Mouse (Mus musculus): ENCODE data around the gene Gabrb1.

Gene Gabrb1

DNA sequence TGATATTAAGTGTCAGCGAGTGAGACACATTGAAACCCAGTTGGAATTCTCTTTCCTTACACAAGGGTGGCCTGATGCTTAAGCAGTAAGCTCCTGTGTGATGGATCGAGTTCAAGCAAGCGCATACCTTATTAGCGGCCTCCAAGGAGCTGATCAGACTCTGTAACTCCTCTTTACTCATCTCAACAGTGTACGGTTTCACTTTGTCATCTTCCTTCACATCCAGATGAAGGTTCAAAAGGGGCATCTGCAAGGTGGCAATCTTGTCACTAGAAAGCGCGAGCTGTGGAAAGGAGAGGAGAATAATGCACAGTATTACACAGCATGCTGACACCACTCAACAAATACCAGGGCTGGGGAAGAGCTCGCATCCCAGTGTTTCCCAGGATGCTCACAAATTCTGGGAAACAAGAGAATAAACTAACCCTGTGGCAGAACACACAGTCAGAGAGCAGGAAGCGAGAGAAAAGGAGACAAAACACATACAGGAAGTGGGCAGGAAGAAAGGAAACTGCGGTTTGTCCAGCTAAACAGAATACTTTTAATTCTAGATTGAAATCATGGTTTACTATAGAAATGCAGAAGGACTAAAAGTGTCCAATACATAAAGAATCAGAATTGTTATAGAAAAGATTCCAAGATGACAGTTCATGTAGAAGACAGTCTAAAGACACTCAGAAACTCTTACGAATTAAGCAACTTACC, 503.0 kb downstream of the Gabrb1 start:
- no peak for DNase-seq (ENCODE audit: low read depth)

DNA sequence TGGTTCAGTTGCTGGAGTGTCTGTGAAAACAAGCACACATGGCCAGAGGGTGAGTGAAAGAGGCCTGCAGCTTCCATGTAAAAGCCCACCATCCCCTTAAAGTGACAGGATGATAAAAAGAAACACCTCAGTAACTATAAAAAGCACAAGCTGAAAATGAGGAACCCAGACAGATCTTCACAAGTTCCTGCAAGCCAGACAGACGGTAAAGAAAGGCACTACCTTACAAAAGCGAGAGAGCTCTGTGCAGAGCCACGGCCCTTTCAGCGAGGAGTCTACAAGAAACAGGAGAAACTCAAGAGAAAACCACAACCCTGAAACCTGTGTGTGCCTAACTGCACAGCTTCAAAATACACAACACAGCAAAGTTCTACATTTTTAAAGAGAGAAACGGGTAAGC, 504.9 kb downstream of the Gabrb1 start:
- DNase-seq (ENCODE audit: low read depth), result no peak

DNA sequence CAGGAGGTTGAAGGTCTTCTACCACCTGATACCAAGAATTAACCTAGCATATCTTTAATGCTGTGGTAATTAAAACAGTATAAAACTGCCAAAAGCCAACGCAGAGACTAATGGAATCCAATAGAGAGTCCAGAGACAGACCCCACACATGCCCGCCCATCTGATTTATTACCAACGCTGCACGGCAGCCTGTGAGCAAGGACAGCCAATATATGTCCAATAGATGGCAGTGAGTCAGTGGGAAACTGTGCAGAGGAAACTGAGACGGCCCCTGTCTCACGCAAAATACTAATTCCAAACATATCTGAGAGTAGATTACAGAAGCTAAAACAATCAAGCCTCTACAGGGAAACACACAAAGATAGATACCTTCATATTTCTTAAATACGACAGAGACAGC, 506.5 kb downstream of the Gabrb1 start:
- no peak for DNase-seq (ENCODE audit: low read depth)

DNA sequence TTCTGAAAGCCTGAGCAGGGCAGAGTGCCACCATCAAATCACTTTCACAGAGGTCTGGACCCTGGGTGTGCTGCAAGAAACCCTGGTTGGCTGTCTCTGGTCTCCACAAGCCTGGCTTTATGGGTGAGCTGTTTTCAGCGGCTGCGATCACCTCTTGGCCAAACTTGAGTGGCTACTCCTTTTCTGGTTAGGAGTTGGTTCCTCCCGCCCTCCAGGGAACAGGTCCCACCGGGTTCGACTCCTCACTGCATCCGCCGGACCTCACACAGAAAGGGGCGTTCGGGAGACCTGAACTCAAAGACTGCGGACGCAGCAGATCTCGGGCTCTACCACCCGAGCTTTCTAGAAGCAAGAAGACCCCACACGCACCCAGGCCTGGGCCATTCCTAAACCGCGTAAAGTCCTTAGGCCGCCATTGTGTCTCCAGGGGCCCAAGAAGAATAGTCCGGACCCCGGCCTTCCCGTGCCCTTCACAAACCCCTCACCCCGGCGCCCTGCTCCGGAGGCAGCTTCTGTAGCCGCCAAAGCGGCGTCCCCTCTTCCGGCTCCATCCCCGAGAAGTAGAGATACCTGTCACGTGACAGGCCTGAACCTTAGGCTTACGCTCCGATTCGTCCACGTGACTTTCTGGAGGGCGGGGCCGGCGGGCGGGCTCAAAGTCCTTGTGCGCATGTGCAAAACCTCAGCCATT, 509.8 kb downstream of the Gabrb1 start, which contains the start of gene Commd8:
Gene Commd8 (minus strand): TSS at position 596 of the 691 bp plus-strand sequence.
- peak; percentile 86 for DNase-seq (ENCODE audit: low read depth)

DNA sequence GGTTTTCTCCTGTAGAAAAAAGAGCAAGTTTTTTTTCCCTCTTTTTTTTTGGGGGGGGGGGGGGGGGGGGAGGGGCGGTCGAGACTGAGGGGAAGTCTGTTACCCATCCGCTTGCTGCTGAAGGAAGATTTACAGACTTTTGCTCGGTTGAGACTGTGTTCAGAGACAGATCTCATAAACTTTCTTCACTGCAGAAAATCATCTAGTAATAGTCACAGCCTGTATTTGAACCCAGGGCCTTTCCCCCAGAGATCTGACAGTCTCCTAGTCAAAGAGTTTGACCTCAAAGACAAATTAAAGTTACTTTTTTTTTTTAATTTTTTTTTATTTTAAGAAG, 510.3 kb downstream of the Gabrb1 start:
- DNase-seq (ENCODE audit: low read depth), result no peak

DNA sequence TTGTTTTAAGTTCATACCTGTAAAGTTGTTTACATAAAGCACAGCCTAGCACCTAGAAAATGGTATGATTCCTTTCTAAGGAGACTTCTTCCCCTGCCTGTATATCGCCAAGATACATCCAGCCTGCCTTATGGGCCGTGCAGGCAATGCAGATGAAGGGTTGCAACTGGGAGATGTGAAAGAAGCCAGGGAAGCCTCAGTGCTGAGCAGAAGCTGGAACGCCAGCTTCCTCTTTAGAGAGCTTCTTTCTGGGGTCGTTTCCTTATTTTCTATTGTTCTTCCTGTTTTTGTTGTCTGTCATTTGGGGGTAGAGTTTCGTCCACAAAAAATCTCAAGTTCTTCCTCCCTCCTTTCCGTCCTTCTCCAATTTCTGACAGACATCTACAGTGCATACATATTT, 512.2 kb downstream of the Gabrb1 start:
- no peak for DNase-seq (ENCODE audit: low read depth)

DNA sequence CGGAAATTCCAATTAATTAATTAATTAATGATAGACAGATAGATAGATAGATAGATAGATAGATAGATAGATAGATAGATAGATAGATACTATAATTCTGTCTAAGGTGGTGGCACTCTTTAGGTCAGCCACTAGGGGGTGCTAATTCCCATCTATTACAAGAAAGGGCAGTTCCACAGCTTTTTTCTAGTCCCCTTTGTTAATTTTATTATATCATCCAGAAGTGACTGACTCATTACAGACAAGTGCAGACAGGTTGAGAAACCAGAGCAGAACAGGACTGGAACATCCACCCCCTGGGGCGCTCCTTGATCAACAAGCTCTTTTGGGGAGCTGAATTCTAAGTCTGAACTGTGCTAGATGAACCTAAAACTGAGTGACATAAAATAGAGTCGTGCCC, 514.8 kb downstream of the Gabrb1 start:
- DNase-seq (ENCODE audit: low read depth), result no peak

DNA sequence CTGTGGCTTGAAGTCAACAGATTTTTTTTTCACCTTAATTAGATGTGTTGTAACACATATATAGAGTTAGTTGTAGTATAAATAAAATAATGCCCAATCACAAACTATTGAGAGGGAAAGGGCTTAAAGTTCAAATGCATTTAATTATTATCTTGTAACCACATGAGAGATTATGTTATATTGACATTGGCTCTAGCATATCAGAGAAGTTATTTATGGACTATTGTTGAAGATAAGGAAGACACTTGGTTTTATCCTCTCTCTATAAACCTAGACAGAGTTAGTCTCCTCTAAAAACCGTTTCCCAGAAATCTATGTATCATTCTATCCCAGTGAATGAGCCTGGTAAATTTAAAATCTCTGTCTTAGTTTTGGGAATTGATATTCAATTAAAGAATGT, 515.6 kb downstream of the Gabrb1 start:
- DNase-seq (ENCODE audit: low read depth), result no peak

DNA sequence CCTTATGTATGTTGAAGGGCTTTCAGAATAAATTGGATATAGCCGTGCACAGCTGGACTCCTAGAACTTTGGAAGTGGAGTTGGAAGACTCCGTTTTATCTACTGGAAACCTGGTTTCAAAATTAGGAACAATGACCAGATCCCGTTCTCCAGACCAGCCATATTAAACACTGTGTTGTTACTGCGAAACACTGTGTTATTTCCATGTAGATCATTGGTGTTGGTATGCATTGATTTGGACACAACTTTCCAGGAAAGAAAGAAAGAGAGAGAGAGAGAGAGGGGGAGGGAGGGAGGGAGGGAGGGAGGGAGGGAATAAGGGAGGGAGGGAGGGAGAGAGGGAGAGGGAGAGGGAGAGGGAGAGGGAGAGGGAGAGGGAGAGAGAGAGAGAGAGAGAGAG, 517.1 kb downstream of the Gabrb1 start:
- DNase-seq (ENCODE audit: low read depth), result no peak

DNA sequence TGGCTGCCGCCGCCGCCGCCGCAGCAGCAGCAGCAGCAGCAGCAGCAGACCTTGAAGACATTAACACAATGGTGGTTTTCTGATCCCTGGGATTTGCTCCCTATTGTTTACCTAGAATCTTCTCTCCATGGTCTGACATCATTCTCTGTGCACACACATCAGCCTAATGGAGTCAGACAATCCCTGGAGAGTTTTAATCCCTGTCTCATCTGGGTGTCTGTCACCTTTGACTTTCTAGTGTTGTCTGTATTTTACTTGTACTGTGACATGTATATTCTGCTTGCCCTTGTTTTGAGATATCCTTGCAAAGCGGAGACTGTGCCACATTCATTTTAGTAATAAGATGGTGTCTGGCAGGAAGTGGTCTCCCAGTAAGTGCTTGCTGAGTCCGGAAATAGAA, 517.6 kb downstream of the Gabrb1 start:
- no peak for DNase-seq (ENCODE audit: low read depth)

DNA sequence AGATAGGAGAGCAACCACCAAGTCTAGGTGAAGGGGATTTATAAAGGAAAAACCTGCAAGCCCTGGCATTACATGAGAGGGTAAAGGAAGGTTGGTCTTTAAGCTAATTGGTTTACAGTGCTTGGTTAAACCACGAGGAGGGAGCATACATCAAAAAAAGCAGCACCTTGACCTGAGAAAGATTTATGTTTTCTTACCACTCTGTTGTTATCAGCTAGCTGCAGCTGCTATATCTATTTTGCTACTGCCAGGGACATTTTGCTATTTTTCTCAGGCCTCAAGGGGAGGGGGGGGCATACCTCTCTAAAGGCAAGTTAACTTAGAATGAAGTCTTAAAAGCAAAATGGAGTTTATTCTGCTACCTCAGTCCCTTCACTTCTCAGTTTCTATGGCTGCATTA, 523.3 kb downstream of the Gabrb1 start:
- DNase-seq (ENCODE audit: low read depth), result no peak

DNA sequence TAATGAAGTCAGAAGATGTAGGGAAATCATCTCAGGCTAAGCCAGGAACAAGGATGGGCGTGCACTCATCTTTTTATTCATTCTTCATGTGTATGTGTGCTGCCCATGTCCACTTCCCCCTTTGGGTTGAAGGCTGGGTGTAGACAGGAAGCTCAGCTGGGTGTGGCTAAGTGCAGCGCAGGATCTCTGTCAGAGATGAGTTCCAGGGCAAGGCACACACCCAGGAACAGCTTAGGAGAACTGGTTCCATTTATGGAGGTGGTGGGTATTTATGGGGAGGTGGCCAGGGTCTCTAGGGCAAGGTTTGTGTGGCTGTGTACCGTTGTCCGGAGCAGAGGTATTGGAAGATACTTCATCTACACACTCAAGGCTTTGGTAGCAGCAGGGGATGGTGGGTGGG, 524.9 kb downstream of the Gabrb1 start:
- no peak for DNase-seq (ENCODE audit: low read depth)

DNA sequence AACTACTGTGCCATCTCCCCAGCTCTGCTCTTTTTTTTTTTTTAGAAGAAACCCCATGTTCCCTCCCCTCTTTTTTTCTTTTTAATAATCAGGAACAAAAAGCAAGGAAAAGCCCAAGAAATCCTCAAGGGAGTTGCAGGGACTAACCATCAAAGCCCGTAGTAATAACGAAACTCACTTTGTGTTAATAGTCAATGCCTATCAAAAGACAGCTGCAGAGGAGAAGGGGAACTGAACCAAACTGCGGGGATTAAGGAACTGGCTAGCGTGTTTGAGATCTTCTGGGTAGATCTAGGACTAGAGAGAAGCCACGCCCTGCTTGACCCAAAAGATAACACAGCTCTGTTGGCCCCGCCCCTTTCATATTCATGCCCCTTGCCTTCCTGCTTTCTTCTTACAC, 526.0 kb downstream of the Gabrb1 start:
- no peak for DNase-seq (ENCODE audit: low read depth)

DNA sequence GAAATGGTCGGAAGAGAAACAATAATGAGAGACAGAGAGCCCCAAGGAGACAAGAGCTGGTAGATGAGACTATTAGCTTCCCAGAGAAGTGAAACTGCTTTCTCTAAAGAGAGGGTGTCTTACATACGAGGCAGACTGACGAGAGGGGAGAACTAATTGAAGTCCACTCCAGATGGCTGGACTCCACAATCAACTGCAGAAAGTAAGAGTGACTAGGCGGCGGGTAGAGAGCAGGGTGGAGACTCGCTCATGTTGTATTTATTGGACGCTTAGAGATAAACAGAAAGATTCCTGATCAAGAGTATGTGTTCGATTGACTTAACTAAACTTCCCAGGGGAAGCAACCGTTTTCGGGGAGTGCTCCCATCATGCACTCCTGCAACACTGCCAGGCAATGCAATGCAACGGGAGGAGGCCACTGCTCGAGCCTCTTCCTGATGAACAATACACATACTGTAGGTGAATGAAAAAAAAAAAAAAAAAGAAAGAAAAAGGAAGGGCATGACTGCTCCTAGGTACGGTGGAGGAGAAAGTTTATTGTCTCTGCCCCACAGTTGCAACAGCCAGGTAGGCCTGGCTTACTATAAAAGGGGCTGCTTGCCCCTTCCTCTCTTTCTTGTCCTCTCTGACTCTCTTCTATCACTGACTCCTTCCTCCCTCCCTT, 526.7 kb downstream of the Gabrb1 start:
- no peak for DNase-seq (ENCODE audit: low read depth)

DNA sequence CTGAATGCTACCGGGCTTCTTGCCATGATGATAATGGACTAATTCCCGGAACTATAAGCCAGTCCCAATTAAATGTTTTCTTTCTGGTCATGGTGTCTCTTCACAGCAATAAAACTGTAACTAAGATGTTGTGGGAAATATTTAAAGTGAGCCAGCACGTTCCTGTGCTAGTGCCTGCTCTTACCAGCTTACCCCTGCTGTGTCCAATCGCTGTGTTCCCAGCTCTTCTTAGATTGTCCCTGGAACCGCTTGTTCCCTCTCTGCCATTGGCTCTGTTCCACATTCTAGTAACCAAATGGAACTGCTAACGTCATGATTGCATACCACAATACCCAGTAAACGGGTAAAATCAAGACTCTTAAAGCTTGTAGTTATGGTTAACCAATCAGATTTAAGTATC, 533.2 kb downstream of the Gabrb1 start:
- DNase-seq (ENCODE audit: low read depth), result no peak

DNA sequence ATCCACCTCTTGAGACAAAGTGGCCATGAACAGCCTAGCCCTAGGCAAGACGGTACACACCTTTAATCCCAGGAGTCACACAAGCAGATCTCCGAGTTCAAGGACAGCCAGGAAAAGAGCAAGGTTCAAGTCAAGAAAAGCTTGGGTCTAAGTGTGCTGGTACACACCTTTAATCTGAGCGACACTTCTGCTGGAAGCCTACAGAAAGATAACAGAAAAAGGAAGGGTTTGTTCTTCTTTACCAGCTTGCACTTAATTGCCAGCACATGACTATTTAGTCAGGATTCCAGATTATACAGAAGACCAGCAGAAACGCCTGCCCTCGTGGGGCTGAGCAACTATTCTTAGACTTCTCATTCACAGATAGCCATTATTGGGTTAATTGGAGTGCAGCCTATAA, 534.0 kb downstream of the Gabrb1 start:
- DNase-seq (ENCODE audit: low read depth), result no peak

DNA sequence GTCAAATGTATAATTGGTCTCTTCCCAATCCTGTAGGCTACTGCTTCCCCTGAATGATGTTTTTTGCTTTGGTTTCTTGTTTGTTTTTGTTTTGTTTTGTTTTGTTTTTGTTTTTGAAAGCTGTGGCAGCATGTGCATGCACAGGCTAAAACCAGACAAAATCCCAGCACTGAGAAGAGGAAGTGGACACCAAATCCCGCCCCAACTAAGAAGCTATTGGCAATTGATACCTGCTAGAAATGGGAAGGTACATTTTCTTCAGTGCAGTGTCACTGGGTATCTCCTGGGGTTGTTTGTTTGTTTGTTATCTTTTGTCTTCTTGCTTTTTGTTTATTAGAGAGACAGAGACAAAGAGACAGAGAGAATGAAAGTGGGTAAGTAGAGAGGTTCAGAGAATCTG, 537.5 kb downstream of the Gabrb1 start:
- no peak for DNase-seq (ENCODE audit: low read depth)

Measured in c-Kit-positive CD71-negative TER-119-negative erythroid progenitor cells, embryonic 14.5 days (primary cell).